Mouse (Mus musculus): Measurements from ENCODE around the gene Spice1.

Spice1 gene

GRCm38 (mm10) chr16:44361921-44362890, 15.3 kb downstream of the Spice1 start:
- in situ Hi-C loops (cut with MboI, MseI), result loop anchor here (5.0 kb wide), 2 partner anchors 115 to 120 kb away; no protein-coding TSS in a partner anchor

GRCm38 (mm10) chr16:44365522-44365921, 18.6 kb downstream of the Spice1 start:
- in situ Hi-C loops (cut with MboI, MseI), result no loop called here

- in situ Hi-C loops (cut with MboI, MseI), result no loop called here
Measured at GRCm38 (mm10) chr16:44375459-44375858, 28.5 kb downstream of the Spice1 start.

GRCm38 (mm10) chr16:44380006-44380405, 33.1 kb downstream of the Spice1 start:
- in situ Hi-C loops (cut with MboI, MseI), result no loop called here

- in situ Hi-C loops (cut with MboI, MseI), result no loop called here
Measured at GRCm38 (mm10) chr16:44381578-44381977, 34.7 kb downstream of the Spice1 start.

- in situ Hi-C loops (cut with MboI, MseI), result no loop called here
Measured at GRCm38 (mm10) chr16:44383549-44383948, 36.6 kb downstream of the Spice1 start.

GRCm38 (mm10) chr16:44384251-44384650, 37.3 kb downstream of the Spice1 start:
- in situ Hi-C loops (cut with MboI, MseI), result no loop called here

GRCm38 (mm10) chr16:44391877-44392548, 45.1 kb downstream of the Spice1 start:
- in situ Hi-C loops (cut with MboI, MseI), result no loop called here

GRCm38 (mm10) chr16:44394577-44395243, 47.8 kb downstream of the Spice1 start, which contains the start of gene Cfap44:
Cfap44 (plus strand) TSS chr16:44394796.
- in situ Hi-C loops (cut with MboI, MseI), result no loop called here

GRCm38 (mm10) chr16:44404933-44405332, 58.0 kb downstream of the Spice1 start:
- in situ Hi-C loops (cut with MboI, MseI), result no loop called here

GRCm38 (mm10) chr16:44407211-44407610, 60.3 kb downstream of the Spice1 start:
- in situ Hi-C loops (cut with MboI, MseI), result no loop called here

- in situ Hi-C loops (cut with MboI, MseI), result no loop called here
Measured at GRCm38 (mm10) chr16:44408290-44408689, 61.4 kb downstream of the Spice1 start.

- in situ Hi-C loops (cut with MboI, MseI), result no loop called here
Measured at GRCm38 (mm10) chr16:44410176-44410575, 63.3 kb downstream of the Spice1 start.

- in situ Hi-C loops (cut with MboI, MseI), result no loop called here
Measured at GRCm38 (mm10) chr16:44417596-44417995, 70.7 kb downstream of the Spice1 start.

GRCm38 (mm10) chr16:44421735-44422134, 74.8 kb downstream of the Spice1 start:
- in situ Hi-C loops (cut with MboI, MseI), result no loop called here

- in situ Hi-C loops (cut with MboI, MseI), result no loop called here
Measured at GRCm38 (mm10) chr16:44423499-44423898, 76.6 kb downstream of the Spice1 start.

GRCm38 (mm10) chr16:44428456-44428855, 81.5 kb downstream of the Spice1 start:
- in situ Hi-C loops (cut with MboI, MseI), result no loop called here

GRCm38 (mm10) chr16:44430021-44430420, 83.1 kb downstream of the Spice1 start:
- in situ Hi-C loops (cut with MboI, MseI), result no loop called here

- in situ Hi-C loops (cut with MboI, MseI), result no loop called here
Measured at GRCm38 (mm10) chr16:44434931-44435330, 88.0 kb downstream of the Spice1 start.

- in situ Hi-C loops (cut with MboI, MseI), result no loop called here
Measured at GRCm38 (mm10) chr16:44435481-44435880, 88.6 kb downstream of the Spice1 start.
